Mouse (Mus musculus) embryonic facial prominence, embryonic 10.5 days (tissue): ENCODE measurements around the gene Bhlhb9. TPM values are rescaled to one million over a fixed set of nuclear protein-coding genes. Genes with fewer than 3 reads are reported as not detected.
"Not testable (repeated sequence)": the region's sequence is repeated elsewhere in the genome, so short reads cannot be mapped to it uniquely, and the experiment has no call there.

Source experiments
- DNase-seq: peaks from one replicate; pipeline ENCODE4 v3.0.0-alpha.2; 2017; ENCODE audit warnings: low spot score
- H3K27ac ChIP-seq: fragments of 300-500 bp; sonication (generic); replicated peaks from 2 replicates; pipeline ENCODE4 v1.5.1; 2016; ENCODE audit warnings: mild to moderate bottlenecking
- H3K27me3 ChIP-seq: fragments of 300-500 bp; sonication (generic); replicated peaks from 2 replicates; pipeline ENCODE4 v1.6.1; 2016; ENCODE audit warnings: low read depth, mild to moderate bottlenecking; ENCODE audit not compliant: poor library complexity, severe bottlenecking
- H3K36me3 ChIP-seq: fragments of 300-500 bp; sonication (generic); replicated peaks from 2 replicates; pipeline ENCODE4 v1.6.1; 2016; ENCODE audit warnings: mild to moderate bottlenecking, moderate library complexity
- H3K4me1 ChIP-seq: fragments of 300-500 bp; sonication (generic); 2 replicates; pipeline ENCODE4 v1.6.1; 2016
- H3K4me3 ChIP-seq: fragments of 300-500 bp; sonication (generic); 2 replicates; pipeline ENCODE4 v1.5.1; 2016; ENCODE audit warnings: mild to moderate bottlenecking, moderate library complexity
- H3K9me3 ChIP-seq: fragments of 300-500 bp; sonication (generic); 2 replicates; pipeline ENCODE4 v1.6.1; 2016; ENCODE audit warnings: mild to moderate bottlenecking
- WGBS: fragments of 180-500 bp; shearing (Covaris S2); methylation state at CpG from one replicate; pipeline ENCODE4 v1.1.7; 2016; 5-methylcytosine and 5-hydroxymethylcytosine counted together
- polyA plus RNA-seq: library from polyadenylated mRNA; unstranded; fragments of >200 nt; fragmentation: Nextera tagmentation; extraction: Ambion mirVana; gene quantifications from 2 replicates; pipeline ENCODE4 v1.2.1, GENCODE M21; 2016

Gene Bhlhb9
- polyA plus RNA-seq, 1 experiment from 2014 or later, result 52.8 TPM

- H3K9me3 ChIP-seq, result no peaks in the 10 kb centered on the region
- H3K4me3 ChIP-seq, result no peak overlapping the region
- H3K4me1 ChIP-seq, result peaks cover 4% of the 10 kb centered on the region; the same call in 1 of the 2 replicates
- DNase-seq, result no peak
- H3K36me3 ChIP-seq, result peaks cover 6% of the 10 kb centered on the region; the same call in 1 of the 2 replicates
- WGBS, result 77% methylated on average over 2 of the region's 2 CpGs
- no peak overlapping the region for H3K27ac ChIP-seq
- peaks cover 23% of the 10 kb centered on the region for H3K27me3 ChIP-seq
Observed at GRCm38 (mm10) chrX:135837896-135838295, 40.5 kb downstream of the Bhlhb9 start.

- not testable (repeated sequence) for H3K9me3 ChIP-seq, H3K36me3 ChIP-seq, H3K4me1 ChIP-seq
- Histone ChIP-seq H3K27ac (peak within 1 kb of the TSS; percentile 54; the same call in 1 of the 2 replicates), H3K27me3 (peaks cover 29% of the 10 kb centered on the region), H3K4me3 (peak within 1 kb of the TSS; percentile 63)
- peak; percentile 72 for DNase-seq
- 28% methylated on average over 32 of the region's 32 CpGs for WGBS
Observed at GRCm38 (mm10) chrX:135838521-135839360, 41.3 kb downstream of the Bhlhb9 start, which contains the start of gene Gprasp2. Gene Gprasp2, plus strand, starts transcription at chrX:135839034.

GRCm38 (mm10) chrX:135839397-135840391 lies 42.3 kb downstream of the Bhlhb9 start:
- 18% methylated on average over 17 of the region's 17 CpGs for WGBS
- Histone ChIP-seq H3K27me3 (peaks cover 29% of the 10 kb centered on the region), H3K27ac (peak overlapping the region; percentile 54; the same call in 1 of the 2 replicates), H3K4me3 (peak overlapping the region; percentile 63)
- H3K4me1 ChIP-seq, H3K9me3 ChIP-seq, H3K36me3 ChIP-seq: not testable (repeated sequence)
- peak; percentile 39 for DNase-seq

- H3K27ac ChIP-seq, H3K27me3 ChIP-seq, H3K36me3 ChIP-seq, H3K4me1 ChIP-seq, H3K9me3 ChIP-seq, H3K4me3 ChIP-seq, DNase-seq: not testable (repeated sequence)
- 79% methylated on average over 9 of the region's 9 CpGs for WGBS
Observed at GRCm38 (mm10) chrX:135866806-135867205, 69.4 kb downstream of the Bhlhb9 start.

GRCm38 (mm10) chrX:135876679-135877078 lies 79.3 kb downstream of the Bhlhb9 start:
- WGBS, result 85% methylated on average over 1 of the region's 1 CpGs

GRCm38 (mm10) chrX:135879626-135880025 lies 82.2 kb downstream of the Bhlhb9 start:
- no peaks in the 10 kb centered on the region for H3K36me3 ChIP-seq
- 92% methylated on average over 1 of the region's 1 CpGs for WGBS
- no peaks in the 10 kb centered on the region for H3K27me3 ChIP-seq
- DNase-seq, result no peak
- no peaks in the 10 kb centered on the region for H3K9me3 ChIP-seq
- H3K4me1 ChIP-seq, result no peaks in the 10 kb centered on the region
- H3K4me3 ChIP-seq, result no peak overlapping the region
- H3K27ac ChIP-seq, result no peak overlapping the region

More at GRCm38 (mm10) chrX:135876679-135877078, 79.3 kb downstream of the Bhlhb9 start:
- no peaks in the 10 kb centered on the region for H3K27me3 ChIP-seq
- no peaks in the 10 kb centered on the region for H3K36me3 ChIP-seq
- H3K27ac ChIP-seq, result no peak overlapping the region
- no peak overlapping the region for H3K4me3 ChIP-seq
- DNase-seq, result no peak
- H3K4me1 ChIP-seq, result no peaks in the 10 kb centered on the region
- no peaks in the 10 kb centered on the region for H3K9me3 ChIP-seq

- Histone ChIP-seq H3K36me3 (peaks cover 31% of the 10 kb centered on the region), H3K4me3 (peak overlapping the region; percentile 71), H3K9me3 (no peaks in the 10 kb centered on the region), H3K27me3 (peaks cover 8% of the 10 kb centered on the region), H3K4me1 (no peaks in the 10 kb centered on the region), H3K27ac (peak overlapping the region; percentile 87)
- 20% methylated on average over 41 of the region's 41 CpGs for WGBS
- DNase-seq, result peak; percentile 86
Observed at GRCm38 (mm10) chrX:135885411-135886233, 88.2 kb downstream of the Bhlhb9 start.

GRCm38 (mm10) chrX:135886234-135886585 lies 88.8 kb downstream of the Bhlhb9 start:
- Histone ChIP-seq H3K4me3 (peak overlapping the region; percentile 71), H3K4me1 (no peaks in the 10 kb centered on the region), H3K27ac (peak overlapping the region; percentile 87), H3K36me3 (peaks cover 31% of the 10 kb centered on the region), H3K9me3 (no peaks in the 10 kb centered on the region), H3K27me3 (peaks cover 8% of the 10 kb centered on the region)
- no peak for DNase-seq
- WGBS, result 11% methylated on average over 11 of the region's 11 CpGs

- Histone ChIP-seq H3K27ac (no peak overlapping the region), H3K27me3 (peaks cover 30% of the 10 kb centered on the region), H3K4me1 (no peaks in the 10 kb centered on the region), H3K9me3 (no peaks in the 10 kb centered on the region), H3K36me3 (no peaks in the 10 kb centered on the region), H3K4me3 (no peak overlapping the region)
- DNase-seq, result no peak
- 85% methylated on average over 4 of the region's 4 CpGs for WGBS
Observed at GRCm38 (mm10) chrX:135916580-135916979, 119.2 kb downstream of the Bhlhb9 start.

GRCm38 (mm10) chrX:135917116-135917515 lies 119.7 kb downstream of the Bhlhb9 start:
- Histone ChIP-seq H3K9me3 (no peaks in the 10 kb centered on the region), H3K36me3 (no peaks in the 10 kb centered on the region), H3K4me1 (no peaks in the 10 kb centered on the region), H3K27me3 (peaks cover 30% of the 10 kb centered on the region), H3K27ac (no peak overlapping the region), H3K4me3 (no peak overlapping the region)
- no peak for DNase-seq
- WGBS, result 82% methylated on average over 1 of the region's 1 CpGs

- no peak overlapping the region for H3K4me3 ChIP-seq
- no peak for DNase-seq
- H3K4me1 ChIP-seq, result no peaks in the 10 kb centered on the region
- no peak overlapping the region for H3K27ac ChIP-seq
- 87% methylated on average over 7 of the region's 7 CpGs for WGBS
- H3K27me3 ChIP-seq, result peaks cover 9% of the 10 kb centered on the region
- H3K36me3 ChIP-seq, result no peaks in the 10 kb centered on the region
- H3K9me3 ChIP-seq, result no peaks in the 10 kb centered on the region
Observed at GRCm38 (mm10) chrX:135922162-135922561, 124.8 kb downstream of the Bhlhb9 start.

- no peak for DNase-seq
- H3K27ac ChIP-seq, result no peak overlapping the region
- 45% methylated on average over 3 of the region's 3 CpGs for WGBS
- no peaks in the 10 kb centered on the region for H3K4me1 ChIP-seq
- H3K36me3 ChIP-seq, result no peaks in the 10 kb centered on the region
- no peak overlapping the region for H3K4me3 ChIP-seq
- H3K9me3 ChIP-seq, result no peaks in the 10 kb centered on the region
- H3K27me3 ChIP-seq, result peaks cover 9% of the 10 kb centered on the region
Observed at GRCm38 (mm10) chrX:135925911-135926310, 128.5 kb downstream of the Bhlhb9 start.
